Mouse (Mus musculus): ENCODE results near the gene Dgke. TPM values are rescaled to one million over a fixed set of nuclear protein-coding genes. Genes with fewer than 3 reads are reported as not detected.

The Dgke gene
- polyA plus RNA-seq, 1 experiment from 2014 or later = 16.3 TPM

GRCm38 (mm10) chr11:89078996-89079680, 12.5 kb upstream of the Dgke start:
- DNase-seq (ENCODE audit: low spot score) (no peak), ATAC-seq (ENCODE audit: low FRiP score) (no peak)
- Histone ChIP-seq H3K27me3 (ENCODE audit: control insufficient read depth, insufficient read depth, low read length) (no peaks in the 10 kb centered on the region), H3K4me2 (replicated peaks) (no peak overlapping the region), H3K27ac (no peak overlapping the region), H3K36me3 (replicated peaks; ENCODE audit: control insufficient read depth, insufficient read depth) (no peaks in the 10 kb centered on the region), H3K9ac (no peak overlapping the region), H3K4me3 (replicated peaks; ENCODE audit: low read length) (no peak overlapping the region), H3K9me3 (ENCODE audit: control insufficient read depth, low read length) (no peaks in the 10 kb centered on the region), H3K4me1 (replicated peaks; ENCODE audit: control insufficient read depth, insufficient read depth, low read length) (no peaks in the 10 kb centered on the region)
- 85% methylated on average over 16 of the region's 16 CpGs for WGBS

- Histone ChIP-seq H3K27ac (no peak overlapping the region), H3K27me3 (ENCODE audit: control insufficient read depth, insufficient read depth, low read length) (no peaks in the 10 kb centered on the region), H3K9me3 (ENCODE audit: control insufficient read depth, low read length) (no peaks in the 10 kb centered on the region), H3K9ac (no peak overlapping the region), H3K4me2 (replicated peaks) (no peak overlapping the region), H3K36me3 (replicated peaks; ENCODE audit: control insufficient read depth, insufficient read depth) (no peaks in the 10 kb centered on the region), H3K4me3 (replicated peaks; ENCODE audit: low read length) (no peak overlapping the region), H3K4me1 (replicated peaks; ENCODE audit: control insufficient read depth, insufficient read depth, low read length) (no peaks in the 10 kb centered on the region)
- 90% methylated on average over 3 of the region's 3 CpGs for WGBS
- ATAC-seq (ENCODE audit: low FRiP score) = no peak
- no peak for DNase-seq (ENCODE audit: low spot score)
Observed at GRCm38 (mm10) chr11:89078305-89078704, 11.7 kb upstream of the Dgke start.

GRCm38 (mm10) chr11:89077601-89078000, 11.0 kb upstream of the Dgke start:
- DNase-seq (ENCODE audit: low spot score) (no peak), ATAC-seq (ENCODE audit: low FRiP score) (no peak)
- no peaks in the 10 kb centered on the region for H3K27me3 ChIP-seq (ENCODE audit: control insufficient read depth, insufficient read depth, low read length)
- no peak overlapping the region for H3K4me3 ChIP-seq (replicated peaks; ENCODE audit: low read length)
- H3K4me1 ChIP-seq (replicated peaks; ENCODE audit: control insufficient read depth, insufficient read depth, low read length) = no peaks in the 10 kb centered on the region
- WGBS = 88% methylated on average over 8 of the region's 8 CpGs
- H3K27ac ChIP-seq = no peak overlapping the region
- no peak overlapping the region for H3K9ac ChIP-seq
- H3K4me2 ChIP-seq (replicated peaks) = no peak overlapping the region
- no peaks in the 10 kb centered on the region for H3K36me3 ChIP-seq (replicated peaks; ENCODE audit: control insufficient read depth, insufficient read depth)
- no peaks in the 10 kb centered on the region for H3K9me3 ChIP-seq (ENCODE audit: control insufficient read depth, low read length)

- Histone ChIP-seq H3K27ac (no peak overlapping the region), H3K36me3 (replicated peaks; ENCODE audit: control insufficient read depth, insufficient read depth) (no peaks in the 10 kb centered on the region), H3K9ac (no peak overlapping the region), H3K4me3 (replicated peaks; ENCODE audit: low read length) (no peak overlapping the region), H3K27me3 (ENCODE audit: control insufficient read depth, insufficient read depth, low read length) (no peaks in the 10 kb centered on the region), H3K9me3 (ENCODE audit: control insufficient read depth, low read length) (no peaks in the 10 kb centered on the region), H3K4me2 (replicated peaks) (no peak overlapping the region), H3K4me1 (replicated peaks; ENCODE audit: control insufficient read depth, insufficient read depth, low read length) (no peaks in the 10 kb centered on the region)
- ATAC-seq (ENCODE audit: low FRiP score) = no peak
- 82% methylated on average over 4 of the region's 4 CpGs for WGBS
- DNase-seq (ENCODE audit: low spot score) = no peak
Observed at GRCm38 (mm10) chr11:89076370-89076821, 9.7 kb upstream of the Dgke start.

- H3K4me2 ChIP-seq (replicated peaks) = no peak overlapping the region
- H3K36me3 ChIP-seq (replicated peaks; ENCODE audit: control insufficient read depth, insufficient read depth) = no peaks in the 10 kb centered on the region
- no peaks in the 10 kb centered on the region for H3K9me3 ChIP-seq (ENCODE audit: control insufficient read depth, low read length)
- no peaks in the 10 kb centered on the region for H3K27me3 ChIP-seq (ENCODE audit: control insufficient read depth, insufficient read depth, low read length)
- ATAC-seq (ENCODE audit: low FRiP score) = no peak
- no peak overlapping the region for H3K9ac ChIP-seq
- no peak overlapping the region for H3K4me3 ChIP-seq (replicated peaks; ENCODE audit: low read length)
- no peak overlapping the region for H3K27ac ChIP-seq
- 59% methylated on average over 19 of the region's 19 CpGs for WGBS
- no peak for DNase-seq (ENCODE audit: low spot score)
- H3K4me1 ChIP-seq (replicated peaks; ENCODE audit: control insufficient read depth, insufficient read depth, low read length) = no peaks in the 10 kb centered on the region
Observed at GRCm38 (mm10) chr11:89074783-89075413, 8.2 kb upstream of the Dgke start.

- no peaks in the 10 kb centered on the region for H3K4me1 ChIP-seq (replicated peaks; ENCODE audit: control insufficient read depth, insufficient read depth, low read length)
- WGBS = 89% methylated on average over 8 of the region's 8 CpGs
- ATAC-seq (ENCODE audit: low FRiP score) = no peak
Observed at GRCm38 (mm10) chr11:89073541-89073940, 6.9 kb upstream of the Dgke start, which contains the start of gene Gm525. TSS of gene Gm525 (plus strand) at chr11:89073841.

GRCm38 (mm10) chr11:89071522-89071921, 4.9 kb upstream of the Dgke start:
- no peak overlapping the region for H3K27ac ChIP-seq
- 79% methylated on average over 5 of the region's 5 CpGs for WGBS
- no peaks in the 10 kb centered on the region for H3K9me3 ChIP-seq (ENCODE audit: control insufficient read depth, low read length)
- DNase-seq (ENCODE audit: low spot score) (no peak), ATAC-seq (ENCODE audit: low FRiP score) (no peak)
- H3K4me3 ChIP-seq (replicated peaks; ENCODE audit: low read length) = no peak overlapping the region
- H3K4me1 ChIP-seq (replicated peaks; ENCODE audit: control insufficient read depth, insufficient read depth, low read length) = no peaks in the 10 kb centered on the region
- H3K36me3 ChIP-seq (replicated peaks; ENCODE audit: control insufficient read depth, insufficient read depth) = no peaks in the 10 kb centered on the region
- H3K4me2 ChIP-seq (replicated peaks) = no peak overlapping the region
- H3K9ac ChIP-seq = no peak overlapping the region
- no peaks in the 10 kb centered on the region for H3K27me3 ChIP-seq (ENCODE audit: control insufficient read depth, insufficient read depth, low read length)

More at GRCm38 (mm10) chr11:89073541-89073940, 6.9 kb upstream of the Dgke start, which contains the start of gene Gm525:
- no peak within 1 kb of the TSS for H3K4me3 ChIP-seq (replicated peaks; ENCODE audit: low read length)
- H3K36me3 ChIP-seq (replicated peaks; ENCODE audit: control insufficient read depth, insufficient read depth) = no peaks in the 10 kb centered on the region
- H3K9me3 ChIP-seq (ENCODE audit: control insufficient read depth, low read length) = no peaks in the 10 kb centered on the region
- H3K27ac ChIP-seq = no peak within 1 kb of the TSS
- H3K4me2 ChIP-seq (replicated peaks) = no peak within 1 kb of the TSS
- H3K9ac ChIP-seq = no peak within 1 kb of the TSS
- no peak for DNase-seq (ENCODE audit: low spot score)
- no peaks in the 10 kb centered on the region for H3K27me3 ChIP-seq (ENCODE audit: control insufficient read depth, insufficient read depth, low read length)

GRCm38 (mm10) chr11:89069303-89069702, 2.7 kb upstream of the Dgke start:
- peak; percentile 73 for DNase-seq (ENCODE audit: low spot score)
- no peaks in the 10 kb centered on the region for H3K9me3 ChIP-seq (ENCODE audit: control insufficient read depth, low read length)
- H3K36me3 ChIP-seq (replicated peaks; ENCODE audit: control insufficient read depth, insufficient read depth) = no peaks in the 10 kb centered on the region
- no peak overlapping the region for H3K9ac ChIP-seq
- H3K4me3 ChIP-seq (replicated peaks; ENCODE audit: low read length) = no peak overlapping the region
- H3K4me1 ChIP-seq (replicated peaks; ENCODE audit: control insufficient read depth, insufficient read depth, low read length) = no peaks in the 10 kb centered on the region
- no peak overlapping the region for H3K27ac ChIP-seq
- no peak for ATAC-seq (ENCODE audit: low FRiP score)
- no peaks in the 10 kb centered on the region for H3K27me3 ChIP-seq (ENCODE audit: control insufficient read depth, insufficient read depth, low read length)
- no peak overlapping the region for H3K4me2 ChIP-seq (replicated peaks)
- 20% methylated on average over 6 of the region's 6 CpGs for WGBS

GRCm38 (mm10) chr11:89068649-89069048, 2.0 kb upstream of the Dgke start:
- H3K9me3 ChIP-seq (ENCODE audit: control insufficient read depth, low read length) = no peaks in the 10 kb centered on the region
- no peaks in the 10 kb centered on the region for H3K36me3 ChIP-seq (replicated peaks; ENCODE audit: control insufficient read depth, insufficient read depth)
- no peak overlapping the region for H3K4me3 ChIP-seq (replicated peaks; ENCODE audit: low read length)
- no peak for DNase-seq (ENCODE audit: low spot score)
- H3K9ac ChIP-seq = no peak overlapping the region
- H3K4me2 ChIP-seq (replicated peaks) = no peak overlapping the region
- H3K27me3 ChIP-seq (ENCODE audit: control insufficient read depth, insufficient read depth, low read length) = no peaks in the 10 kb centered on the region
- H3K27ac ChIP-seq = no peak overlapping the region
- no peaks in the 10 kb centered on the region for H3K4me1 ChIP-seq (replicated peaks; ENCODE audit: control insufficient read depth, insufficient read depth, low read length)
- no peak for ATAC-seq (ENCODE audit: low FRiP score)
- WGBS = 93% methylated on average over 14 of the region's 14 CpGs
